Mouse (Mus musculus): Measurements from ENCODE around the gene Serpina3m. TPM values are rescaled to one million over a fixed set of nuclear protein-coding genes. Genes with fewer than 3 reads are reported as not detected.
"Not testable (repeated sequence)": the region's sequence is repeated elsewhere in the genome, so short reads cannot be mapped to it uniquely, and the experiment has no call there.

The Serpina3m gene
- not detected for polyA plus RNA-seq (2017; shearing (Covaris generic))

DNA sequence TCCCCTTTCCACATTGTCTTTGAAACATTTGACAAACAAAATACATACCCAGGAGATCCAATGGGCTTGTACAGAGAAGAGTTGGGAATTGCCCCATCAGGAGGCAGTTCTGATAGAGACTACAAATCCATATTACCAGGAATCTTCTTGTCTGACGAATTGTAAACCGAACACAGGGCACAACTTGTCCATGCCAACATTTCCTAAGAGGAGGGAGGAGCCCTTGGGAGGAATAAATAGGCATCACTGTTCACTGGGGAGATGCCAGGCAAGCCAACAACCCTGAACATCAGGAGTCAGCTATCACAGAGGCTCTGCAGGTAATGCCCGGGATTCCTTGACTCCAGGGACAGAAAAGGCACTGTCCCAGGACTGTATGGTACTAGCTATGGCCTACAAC lies at the start of gene Serpina3m, which contains the start of gene Serpina3k:
Gene Serpina3m (plus strand): TSS at position 261 of the 400 bp plus-strand sequence.
Gene Serpina3k (plus strand): TSS at position 261 of the 400 bp plus-strand sequence.
- ATAC-seq = not testable (repeated sequence)

DNA sequence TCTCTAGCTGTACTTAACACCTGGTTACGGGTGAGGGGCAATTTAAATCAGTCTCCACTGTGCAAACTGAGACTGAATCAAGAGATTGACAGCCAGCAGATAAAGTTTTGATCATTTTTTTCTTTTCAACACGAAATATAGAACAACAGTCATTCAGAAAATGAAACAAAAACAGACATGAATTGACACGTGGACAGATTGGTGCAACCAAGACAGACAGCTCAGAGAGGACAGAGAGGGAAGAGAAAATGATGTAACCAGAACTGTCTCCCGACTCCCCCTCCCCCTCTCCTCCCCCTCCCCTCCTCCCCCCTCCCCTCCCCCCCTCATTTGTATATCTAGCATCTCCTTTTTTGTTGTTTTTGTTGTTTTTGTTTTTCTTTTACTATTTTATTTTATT lies 48.4 kb upstream of the Serpina3m start:
- peak; percentile 71 for ATAC-seq

DNA sequence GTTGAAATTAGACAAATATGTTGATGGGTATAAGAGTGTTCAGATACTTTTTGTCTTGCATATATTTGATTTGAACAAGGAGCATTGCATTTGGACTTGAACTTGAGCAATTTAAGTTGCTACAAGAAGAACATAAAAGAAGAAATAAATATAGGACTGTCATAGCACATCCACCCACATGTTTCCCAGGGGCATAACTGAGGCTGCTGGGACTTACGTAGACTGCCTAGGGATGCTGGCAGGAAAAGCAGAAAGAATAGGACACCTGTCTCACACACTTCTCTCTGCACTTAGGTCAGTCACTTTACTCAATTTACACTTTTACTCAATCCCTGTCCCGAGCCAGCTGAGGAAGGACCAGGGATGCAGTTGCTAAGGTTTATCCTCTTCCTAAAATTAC lies 44.3 kb upstream of the Serpina3m start:
- ATAC-seq = no peak

DNA sequence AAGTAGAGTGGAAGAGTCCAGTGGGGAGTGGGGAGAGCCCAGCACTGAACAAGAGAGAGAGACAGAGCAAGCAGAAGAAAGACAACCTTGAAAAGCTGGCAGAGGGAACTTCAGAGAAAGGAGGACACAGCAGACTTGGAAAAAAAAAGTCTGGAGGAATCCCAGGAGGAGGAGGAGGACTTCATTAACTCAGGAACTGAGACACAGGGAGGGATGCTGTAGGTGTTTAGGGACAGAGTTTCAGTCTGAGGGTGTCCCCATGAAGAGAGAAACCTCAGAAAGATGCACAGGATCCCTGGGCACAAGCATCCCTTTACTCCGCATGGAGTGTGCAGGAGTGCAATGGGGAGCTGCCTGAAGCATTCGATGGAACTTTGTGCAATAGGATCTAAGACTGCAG lies 40.2 kb upstream of the Serpina3m start:
- ATAC-seq = no peak

DNA sequence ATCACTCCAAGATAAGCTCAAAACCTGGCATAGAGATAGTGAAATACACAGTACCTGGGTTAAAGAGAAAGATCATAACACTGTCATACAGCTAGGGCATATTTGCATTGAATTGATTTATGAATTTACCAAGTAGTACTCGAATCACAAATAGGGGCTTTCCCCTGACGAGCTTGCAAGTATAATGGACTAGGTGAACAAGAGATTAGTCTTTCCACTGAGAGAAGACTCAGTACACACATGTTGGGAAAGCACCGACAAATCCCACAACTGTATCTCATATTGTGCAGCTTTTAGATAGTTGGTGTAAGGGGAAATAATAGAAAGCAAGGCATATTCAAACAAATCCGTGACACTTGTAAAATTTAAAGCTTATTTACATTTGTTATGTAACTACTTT lies 32.3 kb upstream of the Serpina3m start:
- ATAC-seq = peak; percentile 61

DNA sequence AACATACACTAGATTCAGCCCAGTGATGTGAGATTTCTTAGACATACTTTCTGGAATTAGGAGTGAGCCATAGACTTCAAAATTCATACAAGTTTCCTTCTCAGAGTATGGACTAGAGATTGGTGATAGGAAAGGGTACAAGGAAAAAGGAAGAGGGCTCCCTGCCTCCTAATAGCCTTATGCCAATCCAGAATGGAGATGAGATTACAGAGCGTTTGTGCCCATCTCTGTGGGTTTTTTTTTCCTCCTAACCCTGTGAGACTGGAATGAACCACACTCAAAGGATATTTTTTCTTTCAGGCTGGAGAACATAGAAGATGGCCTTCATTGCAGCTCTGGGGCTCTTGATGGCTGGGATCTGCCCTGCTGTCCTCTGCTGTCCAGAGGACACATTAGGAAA lies 24.0 kb upstream of the Serpina3m start, which contains the start of gene Serpina3j:
Gene Serpina3j (plus strand): TSS at position 301 of the 400 bp plus-strand sequence.
- ATAC-seq = no peak

DNA sequence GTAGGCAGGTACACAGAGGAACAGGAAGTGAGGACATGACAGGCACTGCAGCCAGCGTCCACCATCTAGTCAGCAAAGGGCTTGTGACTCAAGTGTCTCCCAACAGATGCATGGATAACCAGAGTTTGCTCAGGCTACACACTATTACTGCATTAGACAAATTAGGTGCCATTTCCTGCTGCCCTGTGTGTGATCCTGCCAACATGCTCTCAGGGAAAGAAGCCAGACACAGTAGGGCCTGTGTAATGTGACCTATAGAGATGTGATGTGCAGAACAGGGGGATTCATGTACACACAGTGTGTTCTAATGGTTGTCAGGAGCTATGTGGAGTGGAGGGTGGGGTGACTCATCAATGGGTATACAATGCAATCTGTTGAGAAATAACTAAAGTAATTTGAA lies 15.8 kb upstream of the Serpina3m start:
- no peak for ATAC-seq

DNA sequence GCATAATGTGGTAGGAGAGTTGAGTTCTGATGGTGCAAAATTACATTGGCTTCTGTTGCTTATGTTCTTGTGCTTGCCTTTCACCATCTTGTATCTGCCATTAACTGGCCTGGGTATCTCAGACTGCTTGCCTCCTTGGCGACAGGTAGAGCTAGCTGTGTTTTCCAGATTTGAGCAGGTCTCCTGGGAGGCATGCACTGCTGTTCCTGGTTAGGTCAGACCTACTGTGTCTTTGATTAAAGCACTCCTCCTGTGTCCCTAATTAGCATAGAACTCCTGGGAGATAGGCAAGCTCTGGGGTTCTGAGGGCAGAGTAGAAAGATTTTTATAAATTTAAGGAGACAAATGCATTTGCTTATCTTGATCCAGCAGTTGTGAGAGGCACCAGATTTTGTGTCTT lies 6.6 kb upstream of the Serpina3m start:
- ATAC-seq = no peak

DNA sequence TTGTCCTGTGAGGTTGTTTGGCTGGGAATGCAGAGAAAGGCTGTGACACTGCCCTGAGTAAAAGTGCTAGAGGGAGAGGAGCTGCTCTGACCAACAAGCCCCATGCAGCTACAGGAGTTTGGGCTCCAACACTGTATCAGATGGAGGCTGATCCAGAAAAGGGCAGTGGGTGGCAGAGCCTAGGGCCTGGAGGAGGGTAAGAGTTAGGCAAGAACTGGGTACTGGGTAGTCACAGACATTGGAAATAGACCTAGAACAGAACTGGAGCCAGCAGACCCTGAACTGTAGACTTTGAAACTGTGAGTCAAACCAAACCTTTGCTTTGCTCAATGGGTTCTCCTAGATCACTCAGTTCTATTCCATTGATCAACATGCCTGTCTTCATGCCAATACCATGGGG lies 1.4 kb upstream of the Serpina3m start:
- ATAC-seq = not testable (repeated sequence)

DNA sequence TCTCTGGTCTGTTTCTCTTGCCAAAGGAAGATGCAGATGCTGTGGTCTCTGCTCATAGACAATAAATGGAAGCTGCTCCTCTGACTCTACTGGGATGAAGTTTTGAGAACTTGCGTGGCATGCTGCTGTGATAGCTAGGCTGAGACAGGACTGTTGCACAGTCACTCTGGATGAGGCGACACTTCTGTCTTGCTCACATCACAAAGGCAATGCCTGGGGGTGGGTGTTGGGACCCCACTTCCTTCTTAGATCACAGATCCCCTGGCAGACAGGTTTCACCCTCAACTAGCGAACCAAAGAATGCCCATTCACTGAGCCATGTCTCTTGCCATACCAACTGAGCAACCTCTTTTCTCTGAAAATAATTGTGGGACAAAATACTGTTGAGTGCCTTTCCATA lies 419 bp downstream of the Serpina3m start:
- ATAC-seq = no peak

DNA sequence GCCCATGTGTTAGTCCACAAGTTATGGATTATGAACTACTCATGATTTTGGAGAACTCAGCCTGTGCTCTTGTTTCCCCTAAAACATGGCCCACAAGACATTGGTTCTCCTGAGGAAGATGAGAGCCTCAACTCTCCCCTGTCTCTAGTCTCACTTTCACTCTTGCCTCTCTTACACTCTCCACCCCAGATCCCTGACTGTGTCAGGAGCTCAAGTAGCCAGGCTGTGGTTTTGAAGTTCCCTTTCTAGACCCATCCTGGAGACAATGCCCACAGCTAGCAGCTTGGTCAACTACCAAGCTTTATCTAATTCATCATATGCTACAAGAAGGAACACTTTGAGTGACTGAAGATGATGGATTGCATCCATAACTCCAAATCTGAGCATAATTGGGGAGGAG lies 4.2 kb downstream of the Serpina3m start:
- not testable (repeated sequence) for ATAC-seq

DNA sequence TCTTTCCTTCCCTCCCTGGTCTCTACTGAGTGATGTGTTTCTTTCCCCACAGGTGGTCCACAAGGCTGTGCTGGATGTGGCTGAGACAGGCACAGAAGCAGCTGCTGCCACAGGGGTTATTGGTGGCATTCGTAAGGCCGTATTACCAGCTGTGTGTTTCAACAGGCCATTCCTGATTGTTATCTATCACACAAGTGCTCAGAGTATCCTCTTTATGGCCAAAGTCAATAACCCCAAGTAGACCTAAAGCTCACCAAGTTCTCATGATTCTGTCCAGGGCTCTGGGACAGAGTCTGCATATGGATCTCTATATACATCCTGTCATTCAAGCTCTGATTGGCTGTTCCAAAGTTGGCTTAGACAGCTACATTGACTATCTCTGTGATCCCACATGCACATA lies 6.9 kb downstream of the Serpina3m start:
- ATAC-seq = no peak

DNA sequence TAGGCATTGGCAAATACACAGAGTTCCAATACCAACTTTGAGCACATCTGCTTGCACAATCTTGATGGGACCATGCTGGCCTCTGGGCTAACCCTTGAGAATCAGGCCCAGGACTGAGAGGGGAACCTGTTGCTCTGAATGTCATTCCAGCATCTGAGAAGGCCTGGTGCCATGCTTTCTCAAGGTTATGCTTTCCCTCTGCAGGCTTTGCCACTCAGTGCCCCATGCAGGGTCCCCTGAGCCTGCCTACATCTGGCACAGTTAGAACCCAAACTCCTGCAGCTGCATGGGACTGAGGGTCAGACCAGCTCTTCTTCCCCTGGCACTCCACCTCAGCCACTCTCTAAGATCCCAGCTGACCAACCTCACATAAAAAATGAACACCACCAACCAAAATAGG lies 7.4 kb downstream of the Serpina3m start:
- ATAC-seq = no peak

DNA sequence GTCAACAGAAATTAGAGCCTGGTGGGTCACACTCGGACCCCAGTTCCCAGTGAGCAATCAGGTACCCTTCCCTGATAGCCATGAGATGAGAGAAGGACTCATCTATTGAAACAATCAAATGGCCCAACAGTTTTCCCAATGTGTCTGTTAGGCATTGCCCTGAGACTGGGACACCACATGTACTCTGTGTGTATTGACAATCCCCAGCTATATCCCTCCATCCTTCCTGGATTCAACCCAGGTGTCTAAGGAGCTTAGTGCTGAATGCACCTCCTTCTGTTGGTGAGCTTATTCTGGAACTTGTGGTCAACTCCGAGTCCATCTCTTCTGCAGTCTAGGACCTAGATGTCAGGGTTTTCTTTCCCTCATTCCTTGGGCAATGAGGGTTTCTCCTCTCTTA lies 8.8 kb downstream of the Serpina3m start:
- no peak for ATAC-seq

DNA sequence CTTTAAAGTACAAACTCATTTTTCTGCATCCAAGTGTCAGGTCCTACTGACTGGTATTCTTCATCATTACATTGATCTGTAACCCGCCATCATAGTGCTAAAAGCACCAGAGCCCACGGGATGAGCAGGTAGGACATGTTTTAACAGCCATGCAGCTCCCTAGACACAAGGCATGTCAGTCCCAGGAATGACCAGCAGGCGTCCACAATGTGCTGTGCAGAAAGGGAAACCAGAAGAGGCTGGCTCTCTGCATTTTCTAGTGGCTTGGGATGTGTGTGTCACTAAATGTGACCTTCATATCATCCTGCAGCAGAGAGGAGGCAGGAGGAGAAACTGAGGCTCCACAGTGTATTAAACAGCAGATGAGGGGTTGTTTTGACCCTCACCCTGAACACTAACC lies 13.5 kb downstream of the Serpina3m start:
- ATAC-seq = not testable (repeated sequence)

DNA sequence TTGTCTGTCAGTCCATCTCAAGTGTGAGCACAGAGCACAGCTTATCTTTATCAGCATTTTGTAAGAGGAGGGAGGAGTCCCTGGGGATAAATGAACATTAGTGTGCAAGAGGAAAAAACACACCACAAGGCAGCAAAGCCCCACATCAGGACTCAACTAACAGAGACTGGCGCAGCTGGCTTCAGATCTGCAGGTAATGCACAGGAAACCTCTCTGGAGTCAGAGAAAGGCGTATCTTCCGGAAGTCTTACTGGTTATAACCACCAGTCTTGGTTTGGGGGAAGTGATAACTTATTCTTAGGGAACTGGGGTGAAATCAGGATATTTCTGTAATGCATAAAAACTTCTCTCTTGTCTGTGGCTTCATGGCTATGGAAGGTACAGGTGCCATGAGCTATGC lies 17.7 kb downstream of the Serpina3m start:
- no peak for ATAC-seq

DNA sequence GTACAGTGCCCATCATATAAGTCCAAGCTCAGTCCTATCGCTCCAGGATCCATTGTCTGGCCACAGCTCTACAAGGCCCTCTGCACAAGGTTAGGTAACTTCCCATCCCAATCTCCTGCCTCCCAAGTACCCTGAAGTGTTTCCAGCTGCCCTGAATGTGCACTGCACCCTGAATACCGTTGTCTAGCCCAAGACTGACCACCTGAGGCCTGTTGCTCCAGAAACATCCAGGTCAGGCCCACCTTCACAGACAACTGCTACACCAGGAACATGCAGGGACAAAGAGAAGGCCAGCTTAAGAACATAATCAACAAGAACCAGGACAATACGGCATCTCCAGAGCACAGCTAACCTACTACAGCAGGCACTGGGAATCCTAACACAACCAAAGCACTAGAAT lies 31.7 kb downstream of the Serpina3m start:
- ATAC-seq = no peak

DNA sequence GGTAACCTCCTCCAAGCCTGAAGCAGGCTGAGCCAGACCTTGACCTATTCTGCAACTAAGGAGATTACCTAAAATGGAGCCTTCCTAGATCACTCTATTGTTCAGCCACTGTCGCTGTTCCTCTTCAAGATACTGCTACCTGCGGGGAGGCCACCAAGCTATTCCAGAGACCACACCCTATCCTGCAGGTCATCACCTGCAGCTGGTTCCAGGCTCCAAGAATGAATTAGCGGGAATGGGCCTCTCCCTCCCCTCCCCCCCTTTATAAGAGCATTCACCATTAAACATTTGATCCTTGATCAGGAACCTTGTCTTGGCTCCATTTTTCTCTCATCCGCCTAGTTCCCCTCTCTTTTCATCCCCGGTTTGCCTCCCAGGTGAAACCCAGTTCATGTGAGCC lies 38.9 kb downstream of the Serpina3m start:
- not testable (repeated sequence) for ATAC-seq

DNA sequence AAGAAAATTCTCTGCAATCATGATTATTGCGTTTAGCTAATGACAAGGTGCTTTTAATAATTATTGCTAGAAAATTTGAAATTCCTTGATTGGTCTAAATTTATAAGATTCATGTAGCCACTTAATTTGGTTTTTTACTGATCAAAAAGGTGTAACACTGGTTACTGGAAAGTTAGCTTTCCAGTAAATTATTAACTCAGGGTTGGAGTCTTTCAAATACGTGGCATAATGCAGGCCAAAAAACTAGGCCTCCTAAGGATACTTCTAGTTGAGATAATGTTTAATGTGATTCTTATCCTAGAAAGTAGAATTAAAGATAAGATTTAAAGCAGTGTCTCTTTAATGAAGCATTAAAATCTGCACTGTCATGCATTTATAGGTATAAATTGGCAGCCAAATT lies 40.1 kb downstream of the Serpina3m start:
- ATAC-seq = not testable (repeated sequence)

DNA sequence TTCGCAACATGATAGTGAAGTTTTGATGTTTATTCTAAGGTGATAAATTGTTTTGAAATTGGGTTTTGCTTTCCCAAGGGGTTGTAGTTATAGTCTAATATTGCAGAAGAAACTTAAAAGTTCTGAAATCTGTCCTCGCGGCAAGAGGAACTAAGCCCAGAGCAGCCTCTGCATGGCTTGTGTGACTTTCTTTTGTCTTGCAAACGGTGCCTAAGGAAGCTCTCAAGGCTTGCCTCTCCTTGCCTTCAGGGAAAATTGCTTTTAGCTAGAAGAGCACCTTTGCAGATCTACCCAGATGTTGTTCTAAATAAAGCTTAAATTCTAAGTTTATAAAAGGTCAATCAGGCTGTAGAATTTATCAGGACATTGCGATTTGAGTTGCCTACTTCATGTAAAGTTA lies 40.5 kb downstream of the Serpina3m start:
- not testable (repeated sequence) for ATAC-seq

DNA sequence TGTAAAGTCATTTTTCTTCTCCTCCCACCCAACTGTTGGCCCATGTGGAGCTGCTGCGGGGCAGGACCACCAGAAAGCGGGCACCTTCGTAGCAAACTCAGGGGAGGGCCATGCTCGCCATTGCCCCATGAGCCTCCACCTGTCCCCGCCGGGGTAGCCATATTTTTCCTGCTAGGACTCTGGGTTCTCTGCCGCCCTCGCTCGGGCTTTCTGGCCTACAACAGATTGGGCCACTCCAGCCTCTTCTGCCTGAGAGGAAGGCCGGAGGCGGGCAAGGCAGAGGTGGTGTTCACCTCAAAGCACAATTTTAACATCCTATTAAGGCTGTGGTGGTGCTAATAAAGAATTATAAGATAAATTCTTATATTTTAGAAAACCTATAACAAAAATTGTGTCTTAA lies 41.6 kb downstream of the Serpina3m start:
- no peak for ATAC-seq

DNA sequence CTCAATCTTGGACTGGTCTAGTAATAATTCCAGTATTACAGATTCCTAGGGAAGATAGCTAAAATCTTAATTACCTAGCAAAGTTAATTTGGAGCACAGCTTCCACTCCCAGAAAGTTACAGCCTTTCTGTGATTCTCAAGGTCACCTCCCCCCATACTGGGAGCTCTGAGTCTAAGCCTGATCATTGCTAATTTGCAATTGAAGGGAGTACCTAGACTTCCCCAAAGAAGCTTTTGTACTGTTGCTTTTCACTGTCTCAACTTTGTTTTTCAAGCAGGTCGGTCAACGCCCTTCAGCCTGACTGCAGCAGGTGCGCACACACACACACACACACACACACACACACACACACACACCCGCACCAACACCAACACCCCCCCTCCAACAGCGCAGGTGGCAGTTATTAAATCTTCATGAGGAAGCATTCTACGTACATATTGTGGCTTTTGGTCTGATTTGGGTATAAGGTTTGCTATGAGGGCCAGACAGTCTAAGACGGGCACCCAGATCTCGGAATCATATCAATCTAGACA lies 42.9 kb downstream of the Serpina3m start:
- ATAC-seq = not testable (repeated sequence)

DNA sequence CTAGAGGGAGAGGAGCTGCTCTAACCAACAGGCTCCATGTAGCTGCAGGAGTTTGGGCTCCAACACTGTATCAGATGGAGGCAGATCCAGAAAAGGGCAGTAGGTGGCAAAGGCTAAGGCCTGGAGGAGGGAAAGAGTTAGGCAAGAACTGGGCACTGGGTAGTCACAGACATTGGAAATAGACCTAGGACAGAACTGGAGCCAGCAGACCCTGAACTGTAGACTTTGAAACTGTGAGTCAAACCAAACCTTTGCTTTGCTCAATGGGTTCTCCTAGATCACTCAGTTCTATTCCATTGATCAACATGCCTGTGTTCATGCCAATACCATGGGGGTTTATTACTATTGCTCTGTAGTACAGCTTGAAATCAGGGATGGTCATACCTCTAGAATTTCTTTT lies 47.7 kb downstream of the Serpina3m start:
- not testable (repeated sequence) for ATAC-seq

DNA sequence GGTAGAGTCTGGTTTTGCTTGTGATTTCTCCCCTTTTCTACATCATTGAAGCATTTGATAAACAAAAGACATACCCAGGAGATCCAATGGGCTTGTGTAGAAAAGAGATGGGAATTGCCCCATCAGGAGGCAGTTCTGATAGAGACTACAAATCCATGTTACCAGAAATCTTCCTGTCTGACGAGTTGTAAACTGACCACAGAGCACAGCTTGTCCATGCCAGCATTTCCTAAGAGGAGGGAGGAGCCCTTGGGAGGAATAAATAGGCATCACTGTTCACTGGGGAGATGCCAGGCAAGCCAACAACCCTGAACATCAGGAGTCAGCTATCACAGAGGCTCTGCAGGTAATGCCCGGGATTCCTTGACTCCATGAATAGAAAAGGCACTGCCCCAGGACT lies 48.6 kb downstream of the Serpina3m start:
- not testable (repeated sequence) for ATAC-seq

DNA sequence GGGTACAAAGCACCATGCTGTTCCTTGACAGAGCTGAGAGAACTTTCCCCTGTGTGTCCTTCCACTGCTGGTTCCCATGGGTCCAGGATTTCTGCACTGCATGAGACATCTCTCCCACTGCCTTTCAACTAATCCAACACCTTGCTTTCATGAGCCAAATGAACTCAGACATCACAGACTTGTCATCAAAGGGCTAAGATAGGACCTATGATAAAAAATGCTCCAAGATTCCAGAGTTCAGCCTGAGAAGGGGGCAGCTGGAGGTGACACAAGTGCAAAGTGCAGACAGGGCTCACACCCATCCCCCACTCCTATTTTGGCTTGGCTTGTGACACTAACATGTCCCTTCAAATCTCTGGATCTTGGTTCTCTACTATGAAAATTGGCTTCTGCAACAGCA lies 50.2 kb downstream of the Serpina3m start:
- ATAC-seq = no peak
